Mouse (Mus musculus) left cerebral cortex, postnatal 25 days (tissue): ENCODE data around the gene Slc29a2. TPM values are rescaled to one million over a fixed set of nuclear protein-coding genes. Genes with fewer than 3 reads are reported as not detected.
A peak's percentile ranks its signal among the peaks of the same experiment; 100 is the strongest.
"Not testable (repeated sequence)": the region's sequence is repeated elsewhere in the genome, so short reads cannot be mapped to it uniquely, and the experiment has no call there.

Experiments used
- DNase-seq, 2 experiments: peaks; one replicate each; pipeline ENCODE4 v3.0.0; 2022; ENCODE audit warnings: low spot score in 2 of 2, mixed read lengths in 1 of 2
- intact Hi-C: fragments of 180-260 bp; cut with DNase I; formaldehyde crosslinking; loops from one replicate; pipeline ENCODE4 v1.15.1; 2025
- total RNA-seq, 2 experiments: library from RNA; stranded (reverse); gene quantifications; 2 replicates each; pipeline ENCODE4 v1.2.3; 2021

Slc29a2 gene
- 10 to 100 TPM; 14.1 to 15.0 TPM for total RNA-seq

DNA sequence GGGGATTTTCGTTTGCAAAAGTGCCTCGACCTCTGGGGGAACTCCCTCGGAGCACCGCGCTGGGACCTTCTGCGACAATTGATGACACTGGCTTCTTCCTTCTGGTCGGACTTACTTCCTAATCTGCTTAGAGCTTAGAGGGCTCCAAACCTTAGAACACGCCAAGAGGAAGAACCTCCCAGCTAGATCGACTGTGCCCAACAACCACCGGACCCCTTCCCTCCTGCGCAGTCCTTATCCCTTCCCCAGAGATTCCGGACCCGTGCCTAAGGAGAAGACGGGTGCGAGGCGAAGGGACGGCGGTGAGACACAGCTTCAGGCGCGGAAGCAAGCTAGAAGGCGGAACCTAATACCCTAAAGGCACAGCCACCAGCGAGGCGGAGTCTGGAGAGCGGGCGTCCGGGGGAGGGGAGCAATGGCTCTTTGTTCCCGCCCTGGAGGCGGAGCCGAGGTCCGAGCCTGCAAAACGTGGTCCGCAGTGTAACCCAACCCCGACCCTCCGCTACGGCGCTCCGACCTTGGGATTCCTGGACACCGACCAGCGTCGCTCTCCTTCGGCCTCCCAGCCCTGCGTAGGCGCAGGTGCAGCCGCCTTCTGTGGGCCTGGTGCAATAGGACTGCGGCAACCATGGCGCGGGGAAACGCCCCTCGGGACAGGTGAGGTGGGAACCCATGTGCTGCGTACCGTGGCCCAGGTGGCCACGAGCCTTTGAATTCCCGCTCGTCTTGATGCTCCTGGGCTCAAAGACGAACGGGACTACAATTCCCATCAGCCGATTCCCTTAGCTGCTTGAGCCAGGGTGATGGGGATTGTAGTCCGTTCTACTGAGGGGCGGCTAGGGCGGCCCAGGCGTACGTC is at the start of gene Slc29a2:
TSS of gene Slc29a2 (plus strand) at position 240 of the 859 bp plus-strand sequence.
- intact Hi-C loops = no loop called here
- peak; percentile 87 to 94 for DNase-seq

DNA sequence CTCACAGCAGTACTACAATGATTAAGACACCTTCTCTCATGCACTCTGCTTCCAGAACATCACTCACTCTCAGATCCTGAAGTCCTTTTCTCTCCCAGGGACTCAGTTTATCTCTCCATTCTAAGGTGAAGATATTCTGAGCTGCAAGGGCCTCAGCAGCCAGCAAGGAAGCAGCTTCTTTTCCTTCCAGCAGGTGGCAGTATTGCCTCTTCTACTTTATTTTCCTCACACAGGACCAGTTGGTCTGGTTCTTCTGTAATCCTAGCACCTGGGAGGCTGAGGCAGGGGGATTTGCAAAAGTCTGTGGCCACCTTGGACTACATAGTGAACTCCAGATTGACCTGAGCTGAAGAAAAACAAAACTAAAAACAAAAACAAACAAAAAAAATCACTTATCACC is 41.9 kb upstream of the Slc29a2 start:
- peak; percentile 73 to 88 for DNase-seq
- intact Hi-C loops = loop anchor here (1.0 to 5.0 kb wide), 2 partner anchors 21 to 36 kb away; no protein-coding TSS in a partner anchor

DNA sequence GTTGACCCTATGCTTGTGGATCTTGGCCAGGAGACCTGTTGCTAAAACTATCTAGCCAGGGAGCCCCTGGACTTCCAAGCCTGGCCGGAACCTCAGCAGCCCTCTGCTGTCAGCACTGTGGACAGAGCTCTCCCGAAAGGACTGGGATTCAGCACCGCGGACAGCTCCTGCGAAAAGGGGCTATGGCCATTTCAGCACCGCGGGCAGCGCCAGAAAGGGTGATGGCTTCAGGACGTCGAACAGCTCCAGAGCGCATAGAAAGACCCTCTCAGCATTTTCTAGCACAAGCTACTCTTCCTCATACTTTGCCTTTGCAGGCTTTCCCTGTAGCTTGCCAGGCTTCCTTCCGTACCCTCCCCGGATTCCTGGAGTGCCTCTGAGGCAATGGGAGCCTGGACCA is 34.6 kb upstream of the Slc29a2 start:
- intact Hi-C loops = no loop called here
- DNase-seq = peak in 1 of 2 experiments; percentile 69

DNA sequence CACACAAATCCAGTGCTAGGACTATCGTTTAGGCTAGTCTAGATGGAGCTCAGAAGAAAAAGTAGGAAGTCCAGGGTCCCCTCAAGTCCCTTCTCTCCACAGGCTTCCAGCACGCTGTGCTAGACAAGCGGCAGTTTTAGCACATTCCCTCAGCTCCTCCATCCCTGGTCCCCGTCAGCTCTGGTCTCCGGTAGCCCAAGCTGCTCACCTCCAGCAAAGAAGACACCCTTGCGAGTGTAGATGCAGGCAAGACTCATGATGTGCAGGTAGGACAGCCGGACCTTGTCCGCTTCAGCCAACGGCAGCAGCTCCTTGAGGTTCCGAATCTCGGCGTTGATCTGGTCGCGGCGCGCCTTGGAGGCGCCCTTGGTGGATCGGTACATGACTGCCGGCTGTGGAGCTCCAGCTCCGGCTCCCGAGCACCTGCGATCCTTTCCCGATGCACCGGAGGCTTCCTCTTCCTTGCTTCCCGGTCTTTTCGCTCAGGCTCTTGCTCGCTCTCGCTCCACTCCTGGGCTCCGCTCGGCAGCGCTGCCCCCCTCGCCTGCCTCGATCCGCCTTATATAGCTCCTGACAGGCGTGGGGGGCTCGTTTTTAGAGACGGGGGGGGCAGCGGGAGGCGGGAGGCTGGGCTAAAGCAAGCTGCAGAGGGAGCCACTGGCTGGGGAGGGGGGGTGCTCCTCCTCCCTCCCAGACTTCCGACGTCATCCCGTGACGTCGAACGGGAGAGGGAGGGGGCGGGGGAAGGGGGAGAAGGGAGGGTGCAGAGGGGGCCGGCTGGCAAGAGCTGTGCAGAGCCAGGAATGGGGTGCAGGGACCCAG is 34.0 kb upstream of the Slc29a2 start:
- intact Hi-C loops = loop anchor here (1.0 to 5.0 kb wide), 2 partner anchors 12 to 592 kb away; partner anchors contain the start of gene Kdm2a
- DNase-seq = peak; percentile 81 to 91

DNA sequence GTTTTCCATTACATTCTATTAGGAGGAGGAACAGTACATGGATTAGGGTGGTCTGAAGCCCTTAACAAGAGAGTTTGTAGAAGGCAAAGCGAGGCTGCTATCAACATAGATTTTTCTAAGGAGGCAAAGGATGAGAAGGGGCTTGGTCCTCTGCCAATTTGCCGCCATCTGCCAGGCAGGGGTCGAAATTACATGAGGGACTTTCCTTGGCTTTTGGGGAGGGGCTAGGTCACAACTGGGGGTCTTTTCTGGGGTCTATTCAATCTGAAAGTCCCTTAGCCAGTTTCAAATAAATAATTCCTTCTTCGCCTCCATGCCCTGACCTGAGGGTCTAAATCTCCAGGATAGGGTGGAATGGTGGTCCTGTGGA is 33.4 kb upstream of the Slc29a2 start, which contains the start of gene Npas4:
TSS of gene Npas4 (minus strand) at position 61 of the 370 bp plus-strand sequence.
- DNase-seq = no peak
- intact Hi-C loops = loop anchor here (1.0 to 5.0 kb wide), 2 partner anchors 11 to 593 kb away; partner anchors contain the start of gene Kdm2a

DNA sequence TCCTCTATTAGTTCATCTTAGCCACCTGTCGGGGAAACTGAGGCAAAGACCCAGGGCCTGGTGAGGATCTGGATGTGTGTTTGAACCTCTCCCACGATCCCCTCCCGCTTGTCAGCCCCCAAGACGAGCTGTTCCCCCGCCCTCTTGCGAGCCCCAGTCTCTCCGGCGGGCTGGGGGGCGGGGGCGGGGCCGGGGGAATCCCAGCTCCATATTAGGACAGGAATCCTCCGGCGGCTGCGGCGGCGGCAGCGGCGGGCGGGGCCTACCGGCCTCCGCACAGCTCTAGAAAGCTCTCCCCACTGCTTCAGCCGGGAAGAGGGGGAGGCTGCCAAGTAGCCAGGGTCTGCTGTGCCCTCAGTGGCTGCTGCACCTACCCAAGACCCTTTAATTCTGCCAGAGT is 32.9 kb upstream of the Slc29a2 start:
- DNase-seq = peak in 1 of 2 experiments; percentile 77
- intact Hi-C loops = loop anchor here (1.0 to 5.0 kb wide), 2 partner anchors 11 to 593 kb away; partner anchors contain the start of gene Kdm2a

DNA sequence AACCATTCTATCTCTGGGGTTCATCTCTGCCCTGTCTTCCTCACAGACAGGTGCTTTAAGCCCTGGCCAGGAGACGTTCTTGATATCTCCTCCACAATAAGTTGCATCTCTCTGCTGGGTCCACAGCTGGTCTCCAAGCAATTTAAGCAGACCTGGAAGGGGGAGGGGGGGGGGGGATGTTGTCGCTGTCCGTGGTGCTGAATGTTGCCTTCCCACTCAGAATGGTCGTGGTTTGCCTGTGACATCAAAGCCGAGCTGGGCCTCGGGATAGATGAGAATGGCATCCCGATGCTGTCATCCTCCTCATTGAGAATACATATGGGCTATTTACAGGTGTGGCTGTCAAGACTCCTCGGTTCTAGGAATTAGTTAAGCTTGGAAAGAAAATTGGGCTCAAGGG is 31.3 kb upstream of the Slc29a2 start:
- intact Hi-C loops = loop anchor here (5.0 kb wide), 1 partner anchor 595 kb away; the partner anchor contains the start of gene Kdm2a
- DNase-seq = no peak

DNA sequence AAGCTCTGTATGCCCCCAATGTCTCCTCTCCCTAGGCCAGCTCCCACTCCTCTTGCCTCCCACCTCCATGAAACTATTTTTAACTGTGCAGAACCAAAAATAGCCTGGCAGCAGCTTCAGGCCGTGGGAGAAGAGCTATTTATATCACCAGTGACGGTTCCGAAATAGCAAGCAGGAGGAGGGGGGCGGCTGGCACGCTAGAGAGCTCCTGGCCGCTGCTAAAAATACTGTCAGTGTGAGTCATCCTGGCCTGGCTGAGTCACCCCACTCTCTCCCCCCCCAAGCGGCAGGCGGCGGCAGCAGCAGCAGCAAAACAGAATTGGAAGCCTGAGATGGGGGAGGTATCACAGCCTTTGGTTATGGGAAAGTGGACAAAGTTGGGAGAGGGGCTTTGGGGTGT is 30.8 kb upstream of the Slc29a2 start:
- intact Hi-C loops = loop anchor here (5.0 kb wide), 1 partner anchor 596 kb away; the partner anchor contains the start of gene Kdm2a
- peak; percentile 83 to 96 for DNase-seq

DNA sequence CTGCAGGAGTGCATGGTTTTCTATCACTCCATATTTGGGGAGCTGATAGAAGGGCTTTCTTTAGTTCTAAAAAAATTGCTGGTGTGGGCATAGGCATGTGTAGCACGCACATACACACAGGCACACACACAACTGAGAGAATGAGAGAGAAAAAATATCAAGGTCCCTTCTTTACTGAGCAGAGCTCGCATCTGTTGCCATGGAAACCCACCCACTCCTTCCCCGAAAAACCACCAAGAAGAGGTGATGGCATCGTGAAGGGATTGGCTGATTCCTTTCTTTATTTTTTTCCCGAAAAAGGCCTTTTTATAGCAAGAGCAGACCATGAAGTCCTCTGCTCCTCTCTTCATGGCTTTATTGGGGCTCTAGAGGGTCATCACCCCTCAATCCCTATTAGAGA is 29.6 kb upstream of the Slc29a2 start:
- intact Hi-C loops = loop anchor here (5.0 kb wide), 1 partner anchor 597 kb away; the partner anchor contains the start of gene Kdm2a

DNA sequence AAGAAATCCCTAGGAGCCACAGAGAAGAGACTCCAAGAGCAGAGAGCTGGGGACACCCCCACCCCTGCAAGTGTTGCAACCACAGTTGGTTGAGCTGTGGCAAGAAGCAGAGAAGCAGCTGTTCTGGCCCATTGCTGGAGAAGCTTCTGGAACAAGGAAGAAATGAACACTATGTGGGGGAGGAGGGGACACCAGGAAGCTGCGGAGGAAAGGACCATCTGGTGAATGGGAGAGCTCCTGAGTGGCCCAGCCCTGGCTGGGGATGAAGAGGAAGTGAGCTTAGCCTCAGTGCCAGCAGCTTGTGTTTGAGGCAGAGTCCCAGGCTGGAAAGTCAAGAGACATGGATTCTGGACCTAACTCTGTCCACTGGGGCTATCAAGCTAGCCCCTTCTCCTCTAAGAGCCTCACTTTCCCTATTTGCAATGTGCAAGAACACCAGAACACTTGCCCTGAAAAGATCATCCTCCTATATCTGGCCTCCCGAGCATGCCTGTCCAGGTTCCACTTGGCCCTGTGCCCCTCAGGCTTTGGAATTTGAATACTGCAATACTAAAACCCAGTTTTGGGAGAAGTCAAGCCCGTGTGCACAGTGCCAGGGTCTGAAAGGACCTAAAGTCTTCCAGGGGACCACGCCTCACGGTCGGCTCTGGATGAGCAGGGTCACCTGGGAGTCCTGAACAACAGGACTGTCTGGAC is 24.1 kb upstream of the Slc29a2 start:
- intact Hi-C loops = loop anchor here (5.0 kb wide), 1 partner anchor 37 kb away; the partner anchor contains the start of gene Mrpl11
- peak; percentile 47 to 93 for DNase-seq

More for the DNA sequence above, 29.6 kb upstream of the Slc29a2 start:
- peak; percentile 83 to 98 for DNase-seq

DNA sequence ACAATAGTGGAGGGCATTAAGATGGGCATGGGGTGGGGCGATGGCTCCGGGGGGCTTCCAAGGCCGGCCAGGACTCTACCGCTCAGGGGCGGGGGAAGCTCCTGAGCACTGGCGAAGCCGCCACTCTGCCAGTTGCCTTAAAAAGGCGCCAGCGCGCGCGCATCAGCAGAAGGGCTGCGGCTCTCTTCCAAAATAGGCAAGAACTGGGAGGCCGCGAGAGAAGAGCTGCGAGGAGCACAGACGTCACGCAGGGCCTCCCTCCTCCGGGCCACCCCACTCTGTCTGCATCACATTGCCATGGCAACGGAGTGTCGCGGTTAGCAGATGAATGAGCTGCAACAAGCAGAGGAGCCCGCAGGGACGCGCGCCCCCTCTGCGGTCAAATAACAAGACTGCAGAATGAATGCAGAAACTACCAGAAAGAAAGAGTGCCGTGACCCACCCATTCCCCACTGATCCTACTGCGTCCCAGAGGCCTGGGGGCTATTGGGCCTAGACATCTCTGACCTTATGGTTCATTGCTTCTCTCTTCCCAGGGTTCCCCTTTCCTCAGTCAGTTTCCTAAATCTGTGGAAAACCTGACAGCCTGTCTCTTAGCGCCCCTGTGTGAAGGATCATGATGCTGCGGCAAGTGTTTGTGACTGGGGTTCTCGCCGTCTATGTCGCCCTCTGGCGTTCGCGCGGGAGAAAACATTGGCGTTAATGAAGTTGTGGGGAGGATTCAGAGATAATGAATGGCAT is 21.8 kb upstream of the Slc29a2 start:
- DNase-seq = peak; percentile 96 to 99
- intact Hi-C loops = loop anchor here (1.0 to 5.0 kb wide), 3 partner anchors 12 to 40 kb away; partner anchors contain the start of genes Mrpl11 and Npas4

DNA sequence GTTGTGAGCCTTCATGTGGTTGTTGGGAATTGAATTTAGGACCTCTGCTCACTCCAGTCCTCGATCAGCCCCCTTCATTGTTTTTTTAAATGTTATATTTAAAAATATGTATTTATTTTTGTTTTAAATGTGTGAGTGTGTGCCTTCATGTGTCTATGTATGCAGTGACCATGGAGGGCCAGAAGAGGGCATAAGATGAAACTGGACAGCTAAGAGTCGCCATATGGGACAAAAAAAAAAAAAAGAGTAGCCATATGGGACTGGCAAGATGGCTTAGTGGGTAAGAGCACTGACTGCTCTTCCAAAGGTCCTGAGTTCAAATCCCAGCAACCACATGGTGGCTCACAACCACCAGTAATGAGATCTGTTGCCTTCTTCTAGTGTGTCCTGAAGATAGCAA is 20.0 kb upstream of the Slc29a2 start:
- intact Hi-C loops = loop anchor here (5.0 kb wide), 1 partner anchor 41 kb away; the partner anchor contains the start of gene Mrpl11
- not testable (repeated sequence) for DNase-seq

DNA sequence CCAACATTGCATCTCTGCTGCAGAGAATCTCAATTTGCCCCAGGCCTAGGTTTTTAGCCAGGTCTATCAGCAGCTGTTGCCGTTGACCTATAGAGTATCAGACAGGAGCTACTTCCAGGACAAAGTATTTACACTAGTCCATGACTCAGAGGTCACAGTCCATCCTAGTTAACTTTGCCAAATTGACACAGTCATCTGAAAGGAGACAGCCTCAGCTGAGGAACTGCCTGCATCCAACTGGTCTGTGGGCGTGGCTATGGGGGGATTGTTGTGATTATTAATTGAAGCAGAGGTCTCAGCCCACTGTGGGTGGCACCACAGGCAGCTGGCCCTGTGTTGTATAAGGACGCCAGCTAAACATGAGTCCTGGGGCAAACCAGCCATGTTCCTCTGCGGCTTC is 18.7 kb upstream of the Slc29a2 start:
- intact Hi-C loops = loop anchor here (5.0 kb wide), 1 partner anchor 43 kb away; the partner anchor contains the start of gene Mrpl11
- DNase-seq = no peak

DNA sequence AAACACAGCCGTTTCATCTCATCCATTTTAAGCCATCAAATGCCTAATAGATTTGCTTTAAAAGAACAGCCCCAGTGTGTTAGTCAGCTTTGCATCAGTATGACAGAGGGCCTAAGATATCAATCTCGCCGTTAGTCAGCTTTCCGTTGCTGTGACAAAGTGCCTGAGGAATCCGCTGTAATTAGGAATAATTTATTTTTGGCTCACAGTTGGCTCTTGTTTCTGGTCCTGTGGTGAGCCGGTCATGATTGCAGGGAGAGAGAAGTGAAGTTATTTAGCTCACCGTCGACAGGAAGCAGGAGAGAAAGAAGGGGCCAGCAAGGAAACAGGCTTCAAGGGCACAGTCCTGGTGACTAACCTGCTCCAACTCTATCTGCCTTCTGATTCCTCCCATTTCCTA is 10.5 kb upstream of the Slc29a2 start:
- DNase-seq = no peak
- intact Hi-C loops = no loop called here

DNA sequence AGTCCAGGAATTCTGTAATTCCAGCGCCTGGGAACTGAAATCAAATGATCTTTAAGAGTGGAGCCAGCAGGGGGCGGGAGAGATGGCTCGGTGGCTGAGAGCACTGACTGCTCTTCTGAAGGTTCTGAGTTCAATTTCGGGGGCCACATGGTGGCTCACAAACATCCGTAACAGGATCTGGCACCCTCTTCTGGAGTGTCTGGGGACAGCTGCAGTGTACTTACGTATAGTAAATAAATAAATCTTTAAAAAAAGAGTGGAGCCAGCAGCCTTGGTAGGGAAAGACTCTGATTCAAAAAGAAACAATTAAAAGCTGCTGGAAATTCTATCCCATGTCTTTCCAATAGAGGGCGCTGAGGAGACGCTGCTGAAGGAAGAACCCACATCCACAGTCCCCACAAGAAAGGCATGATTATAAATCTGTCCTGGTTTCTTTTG is 8.7 kb upstream of the Slc29a2 start:
- intact Hi-C loops = loop anchor here (5.0 kb wide), 2 partner anchors 33 to 57 kb away; no protein-coding TSS in a partner anchor
- no peak for DNase-seq

DNA sequence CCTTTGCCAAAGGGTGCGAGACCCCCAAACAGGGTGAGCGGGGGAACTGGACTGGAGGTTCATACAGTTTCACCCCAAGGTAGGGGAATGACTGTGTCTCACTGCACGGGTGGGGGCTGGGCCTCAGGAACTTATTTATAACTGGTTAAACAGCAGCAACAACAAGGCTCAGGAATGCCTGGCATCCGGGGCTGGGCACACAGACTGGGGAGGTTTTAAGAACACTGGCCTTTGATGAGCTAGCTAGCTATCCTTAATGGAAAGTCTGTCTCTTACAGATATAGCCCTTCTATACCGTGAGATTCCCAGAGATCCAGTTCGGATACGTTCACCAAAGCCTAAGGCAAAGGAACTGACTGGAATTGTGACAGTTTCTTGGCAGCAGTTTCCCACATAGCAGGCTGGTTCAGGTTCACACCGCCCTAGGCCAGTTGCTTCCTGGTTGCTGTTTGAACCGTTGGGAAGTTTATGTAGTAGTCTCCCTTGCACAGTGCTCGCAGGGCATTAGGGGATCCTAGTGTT is 7.4 kb upstream of the Slc29a2 start:
- intact Hi-C loops = loop anchor here (5.0 kb wide), 2 partner anchors 34 to 56 kb away; no protein-coding TSS in a partner anchor
- DNase-seq = no peak

DNA sequence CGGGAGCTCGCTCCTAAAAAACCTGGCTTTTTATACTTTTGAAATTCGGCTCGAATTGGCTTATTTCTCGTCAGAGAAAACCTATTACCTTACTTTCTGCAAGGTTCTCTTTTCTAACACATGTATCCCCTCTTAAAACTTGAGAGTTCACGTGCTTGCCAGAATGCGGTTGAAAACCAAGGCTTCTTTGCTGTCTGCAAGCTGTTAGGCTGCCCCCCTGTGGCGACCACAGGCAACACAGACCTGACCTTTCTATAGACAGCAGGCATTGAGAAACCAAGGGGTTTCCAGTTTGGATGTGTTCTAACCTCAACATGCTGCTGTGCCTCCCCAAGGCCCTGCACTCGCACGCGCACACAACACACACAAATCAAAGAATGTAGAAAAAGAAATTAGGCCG is 6.9 kb upstream of the Slc29a2 start:
- intact Hi-C loops = loop anchor here (5.0 kb wide), 2 partner anchors 34 to 56 kb away; no protein-coding TSS in a partner anchor
- DNase-seq = peak; percentile 44 to 58

DNA sequence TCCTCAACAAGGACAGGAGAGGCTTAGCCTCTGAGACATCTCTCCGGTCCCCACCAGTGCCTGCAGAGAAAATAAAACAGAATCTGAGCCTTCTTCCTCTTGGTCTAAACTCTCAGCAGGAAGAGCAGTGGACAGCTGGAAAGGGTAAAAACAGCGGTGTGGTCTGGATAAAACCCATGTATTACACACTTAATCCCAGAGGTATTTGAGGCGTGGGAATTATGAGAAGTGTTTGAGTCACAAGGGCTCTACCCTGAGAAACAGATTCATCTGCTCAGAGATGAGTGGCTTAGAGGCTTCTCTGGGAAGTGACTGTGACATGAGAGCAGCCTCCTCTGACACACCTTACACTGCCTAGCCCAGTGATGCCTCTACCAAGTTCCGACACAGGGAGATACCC is 6.0 kb upstream of the Slc29a2 start:
- intact Hi-C loops = loop anchor here (5.0 kb wide), 2 partner anchors 35 to 55 kb away; no protein-coding TSS in a partner anchor
- no peak for DNase-seq
